Mouse (Mus musculus) hindbrain, embryonic 10.5 days (tissue): ENCODE measurements around the gene Zfp574. TPM values are rescaled to one million over a fixed set of nuclear protein-coding genes. Genes with fewer than 3 reads are reported as not detected.
"Not testable (repeated sequence)": the region's sequence is repeated elsewhere in the genome, so short reads cannot be mapped to it uniquely, and the experiment has no call there.

Experiments used
- DNase-seq: peaks from one replicate; pipeline ENCODE4 v3.0.0-alpha.2; 2017; ENCODE audit warnings: low spot score
- H3K27ac ChIP-seq: fragments of 300-500 bp; sonication (generic); 2 replicates; pipeline ENCODE4 v1.5.1; 2016; ENCODE audit warnings: mild to moderate bottlenecking, moderate library complexity
- H3K27me3 ChIP-seq: fragments of 300-500 bp; sonication (generic); 2 replicates; pipeline ENCODE4 v1.6.1; 2016; ENCODE audit warnings: mild to moderate bottlenecking; ENCODE audit not compliant: poor library complexity, insufficient read depth, severe bottlenecking
- H3K36me3 ChIP-seq: fragments of 300-500 bp; sonication (generic); 2 replicates; pipeline ENCODE4 v1.6.1; 2016; ENCODE audit warnings: mild to moderate bottlenecking, moderate library complexity
- H3K4me1 ChIP-seq: fragments of 300-500 bp; sonication (generic); replicated peaks from 2 replicates; pipeline ENCODE4 v1.6.1; 2016; ENCODE audit warnings: mild to moderate bottlenecking
- H3K4me3 ChIP-seq: fragments of 300-500 bp; sonication (generic); 2 replicates; pipeline ENCODE4 v1.5.1; 2016; ENCODE audit warnings: mild to moderate bottlenecking, moderate library complexity
- H3K9me3 ChIP-seq: fragments of 300-500 bp; sonication (generic); 2 replicates; pipeline ENCODE4 v1.6.1; 2016; ENCODE audit warnings: mild to moderate bottlenecking, moderate library complexity
- WGBS: fragments of 180-500 bp; shearing (Covaris S2); methylation state at CpG from one replicate; pipeline ENCODE4 v1.1.7; 2016; 5-methylcytosine and 5-hydroxymethylcytosine counted together
- polyA plus RNA-seq: library from polyadenylated mRNA; unstranded; fragments of >200 nt; fragmentation: Nextera tagmentation; extraction: Ambion mirVana; gene quantifications from 2 replicates; pipeline ENCODE4 v1.2.1, GENCODE M21; 2016

Zfp574 gene
- 44.4 and 45.9 TPM in 2 replicates for polyA plus RNA-seq

GRCm38 (mm10) chr7:25071979-25072715 is at the start of gene Zfp574, which contains the start of gene Grik5:
TSS of gene Zfp574 (plus strand) at chr7:25072567.
TSS of gene Grik5 (minus strand) at chr7:25072346.
- Histone ChIP-seq H3K27ac (peak within 1 kb of the TSS; percentile 93), H3K36me3 (peaks cover 14% of the 10 kb centered on the region), H3K4me3 (peak within 1 kb of the TSS; percentile 63), H3K27me3 (no peaks in the 10 kb centered on the region), H3K4me1 (peaks cover 89% of the 10 kb centered on the region), H3K9me3 (no peaks in the 10 kb centered on the region)
- under 1% methylated on average over 28 of the region's 28 CpGs for WGBS
- peak; percentile 33 for DNase-seq

- Histone ChIP-seq H3K36me3 (peaks cover 64% of the 10 kb centered on the region), H3K4me1 (0 out of 2 replicates have a peak, but pooled peaks cover 3% of the 10 kb centered on the region), H3K9me3 (no peaks in the 10 kb centered on the region), H3K4me3 (no peak overlapping the region), H3K27me3 (no peaks in the 10 kb centered on the region), H3K27ac (no peak overlapping the region)
- 63% methylated on average over 10 of the region's 10 CpGs for WGBS
- DNase-seq, result peak; percentile 27
Observed at GRCm38 (mm10) chr7:25025855-25026439, 46.4 kb upstream of the Zfp574 start.

- Histone ChIP-seq H3K36me3 (peaks cover 64% of the 10 kb centered on the region), H3K27me3 (no peaks in the 10 kb centered on the region), H3K4me3 (no peak overlapping the region), H3K4me1 (0 out of 2 replicates have a peak, but pooled peaks cover 3% of the 10 kb centered on the region), H3K27ac (no peak overlapping the region), H3K9me3 (no peaks in the 10 kb centered on the region)
- WGBS, result 57% methylated on average over 7 of the region's 7 CpGs
- DNase-seq, result no peak
Observed at GRCm38 (mm10) chr7:25026452-25026851, 45.9 kb upstream of the Zfp574 start.

- H3K9me3 ChIP-seq, result no peaks in the 10 kb centered on the region
- 58% methylated on average over 5 of the region's 5 CpGs for WGBS
- H3K4me1 ChIP-seq, result 0 out of 2 replicates have a peak, but pooled peaks cover 3% of the 10 kb centered on the region
- DNase-seq, result peak; percentile 83
- no peak overlapping the region for H3K27ac ChIP-seq
- H3K4me3 ChIP-seq, result no peak overlapping the region
- no peaks in the 10 kb centered on the region for H3K27me3 ChIP-seq
- H3K36me3 ChIP-seq, result peaks cover 65% of the 10 kb centered on the region
Observed at GRCm38 (mm10) chr7:25030032-25030753, 42.2 kb upstream of the Zfp574 start.

- Histone ChIP-seq H3K36me3 (peaks cover 75% of the 10 kb centered on the region), H3K27me3 (no peaks in the 10 kb centered on the region), H3K27ac (no peak overlapping the region), H3K4me1 (0 out of 2 replicates have a peak, but pooled peaks cover 3% of the 10 kb centered on the region), H3K4me3 (no peak overlapping the region), H3K9me3 (no peaks in the 10 kb centered on the region)
- WGBS, result 68% methylated on average over 3 of the region's 3 CpGs
- no peak for DNase-seq
Observed at GRCm38 (mm10) chr7:25031528-25031927, 40.8 kb upstream of the Zfp574 start.

GRCm38 (mm10) chr7:25034796-25035195 is 37.6 kb upstream of the Zfp574 start:
- no peaks in the 10 kb centered on the region for H3K9me3 ChIP-seq
- no peak overlapping the region for H3K27ac ChIP-seq
- H3K36me3 ChIP-seq, result peaks cover 89% of the 10 kb centered on the region
- no peak for DNase-seq
- H3K27me3 ChIP-seq, result no peaks in the 10 kb centered on the region
- no peak overlapping the region for H3K4me3 ChIP-seq
- 94% methylated on average over 4 of the region's 4 CpGs for WGBS
- H3K4me1 ChIP-seq, result no peaks in the 10 kb centered on the region

GRCm38 (mm10) chr7:25035916-25036315 is 36.5 kb upstream of the Zfp574 start:
- DNase-seq, result peak; percentile 72
- no peaks in the 10 kb centered on the region for H3K9me3 ChIP-seq
- H3K4me1 ChIP-seq, result no peaks in the 10 kb centered on the region
- H3K36me3 ChIP-seq, result peaks cover 97% of the 10 kb centered on the region
- H3K27ac ChIP-seq, result no peak overlapping the region
- no peaks in the 10 kb centered on the region for H3K27me3 ChIP-seq
- H3K4me3 ChIP-seq, result no peak overlapping the region
- WGBS, result 58% methylated on average over 7 of the region's 7 CpGs

GRCm38 (mm10) chr7:25041921-25042320 is 30.4 kb upstream of the Zfp574 start:
- no peak overlapping the region for H3K27ac ChIP-seq
- H3K4me1 ChIP-seq, result no peaks in the 10 kb centered on the region
- no peaks in the 10 kb centered on the region for H3K27me3 ChIP-seq
- H3K36me3 ChIP-seq, result peaks cover 100% of the 10 kb centered on the region
- no peak overlapping the region for H3K4me3 ChIP-seq
- no peak for DNase-seq
- WGBS, result 87% methylated on average over 12 of the region's 12 CpGs
- no peaks in the 10 kb centered on the region for H3K9me3 ChIP-seq

GRCm38 (mm10) chr7:25044599-25044998 is 27.8 kb upstream of the Zfp574 start:
- not testable (repeated sequence) for H3K4me3 ChIP-seq, H3K27me3 ChIP-seq, H3K9me3 ChIP-seq, DNase-seq, H3K27ac ChIP-seq, H3K4me1 ChIP-seq
- H3K36me3 ChIP-seq, result peaks cover 99% of the 10 kb centered on the region
- 93% methylated on average over 7 of the region's 7 CpGs for WGBS

- whole genome bisulfite sequencing, result 95% methylated on average over 8 of the region's 8 CpGs
- no peaks in the 10 kb centered on the region for H3K4me1 ChIP-seq
- no peak for DNase-seq
- H3K4me3 ChIP-seq, result no peak overlapping the region
- H3K36me3 ChIP-seq, result peaks cover 97% of the 10 kb centered on the region
- H3K27ac ChIP-seq, result no peak overlapping the region
- no peaks in the 10 kb centered on the region for H3K27me3 ChIP-seq
- H3K9me3 ChIP-seq, result no peaks in the 10 kb centered on the region
Observed at GRCm38 (mm10) chr7:25047363-25047762, 25.0 kb upstream of the Zfp574 start.

GRCm38 (mm10) chr7:25049295-25049930 is 23.0 kb upstream of the Zfp574 start:
- WGBS, result 85% methylated on average over 16 of the region's 16 CpGs
- Histone ChIP-seq H3K27me3 (no peaks in the 10 kb centered on the region), H3K9me3 (no peaks in the 10 kb centered on the region), H3K4me3 (no peak overlapping the region), H3K36me3 (peaks cover 95% of the 10 kb centered on the region), H3K4me1 (no peaks in the 10 kb centered on the region), H3K27ac (no peak overlapping the region)
- DNase-seq, result no peak

- Histone ChIP-seq H3K27me3 (no peaks in the 10 kb centered on the region), H3K36me3 (peaks cover 95% of the 10 kb centered on the region), H3K4me1 (no peaks in the 10 kb centered on the region), H3K9me3 (peaks cover 5% of the 10 kb centered on the region; the same call in 1 of the 2 replicates), H3K27ac (no peak overlapping the region), H3K4me3 (no peak overlapping the region)
- DNase-seq, result no peak
- 87% methylated on average over 3 of the region's 3 CpGs for WGBS
Observed at GRCm38 (mm10) chr7:25052587-25052986, 19.8 kb upstream of the Zfp574 start.
